Mouse (Mus musculus) CH12.LX (cell line): Measurements from ENCODE around the gene Arhgef17.

Source experiments
- CHD2 ChIP-seq: IDR thresholded peaks from 2 replicates; pipeline ENCODE4 v1.6.1; 2011; ENCODE audit warnings: low read length, improper control_type of control experiment
- CTCF ChIP-seq, 2 experiments: IDR thresholded peaks in 1 of 2; conservative IDR thresholded peaks in 1 of 2; 2 replicates each; pipeline ENCODE4 v1.5.1; 2011 to 2012; ENCODE audit warnings: low read depth in 2 of 2, low read length in 2 of 2, improper control_type of control experiment in 1 of 2, inconsistent platforms in 1 of 2, mild to moderate bottlenecking in 1 of 2, moderate library complexity in 1 of 2
- E2F4 ChIP-seq: IDR thresholded peaks from 2 replicates; pipeline ENCODE4 v1.6.1; 2011; ENCODE audit warnings: low read depth, low read length, improper control_type of control experiment; ENCODE audit not compliant: insufficient replicate concordance
- EP300 ChIP-seq: IDR thresholded peaks from 2 replicates; pipeline ENCODE4 v1.6.1; 2011; ENCODE audit warnings: low read length, improper control_type of control experiment
- MAX ChIP-seq: IDR thresholded peaks from 2 replicates; pipeline ENCODE4 v1.6.1; 2011; ENCODE audit warnings: low read length, improper control_type of control experiment
- PAX5 ChIP-seq: IDR thresholded peaks from 2 replicates; pipeline ENCODE4 v1.6.1; 2012; ENCODE audit warnings: low read length, inconsistent platforms, mixed read lengths
- POLR2A ChIP-seq: IDR thresholded peaks from 2 replicates; pipeline ENCODE4 v1.6.1; 2011; ENCODE audit warnings: low read depth, mild to moderate bottlenecking, improper control_type of control experiment, low read length
- SMC3 ChIP-seq: IDR thresholded peaks from 2 replicates; pipeline ENCODE4 v1.6.1; 2011; ENCODE audit warnings: low read depth, low read length, improper control_type of control experiment
- TBP ChIP-seq: conservative IDR thresholded peaks from 2 replicates; pipeline ENCODE4 v1.6.1; 2011; ENCODE audit warnings: low read depth, low read length, improper control_type of control experiment
- ZNF384 ChIP-seq: IDR thresholded peaks from 2 replicates; pipeline ENCODE4 v1.6.1; 2012; ENCODE audit warnings: low read depth, low read length, improper control_type of control experiment, inconsistent platforms

DNA sequence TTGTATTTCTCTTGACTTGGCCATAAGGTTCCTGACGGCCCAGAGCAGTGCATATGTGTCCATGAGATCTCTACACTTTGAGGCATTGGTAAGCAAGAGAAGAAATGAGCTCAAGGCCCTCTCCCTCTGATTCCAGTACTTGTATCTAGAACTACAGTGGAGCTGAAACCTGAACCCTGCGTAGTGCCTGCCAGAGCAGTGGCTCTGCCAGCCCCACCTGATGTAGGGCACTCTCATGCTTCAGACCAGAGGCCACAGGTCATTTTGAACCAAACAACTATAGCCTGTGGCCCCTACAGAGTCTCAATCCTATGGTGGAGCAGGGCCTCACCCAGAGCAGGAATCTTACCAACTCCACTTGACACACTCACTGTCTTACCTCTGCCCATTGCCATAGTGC, 82.4 kb downstream of the Arhgef17 start:
- no peak for TF ChIP-seq E2F4
- TF ChIP-seq CTCF (conservative IDR thresholded peaks at IDR 0.05 in 1 of 2, IDR thresholded peaks at IDR 0.05 in 1 of 2; ENCODE audit: low read depth in 2 of 2, low read length in 2 of 2), result no peak
- no peak for TF ChIP-seq EP300
- no peak for TF ChIP-seq PAX5
- no peak for TF ChIP-seq POLR2A
- no peak for TF ChIP-seq SMC3
- no peak for TF ChIP-seq TBP
- TF ChIP-seq CHD2, result no peak
- TF ChIP-seq MAX, result no peak
- TF ChIP-seq ZNF384, result no peak
